Mouse (Mus musculus) spleen, postnatal 14 days (tissue): ENCODE results near the gene Mapk10.

Experiments used
- DNase-seq, 2 experiments: peaks; one replicate each; pipeline ENCODE4 v3.0.0; 2021 to 2022; ENCODE audit warnings: low spot score in 2 of 2

Mapk10 gene

DNA sequence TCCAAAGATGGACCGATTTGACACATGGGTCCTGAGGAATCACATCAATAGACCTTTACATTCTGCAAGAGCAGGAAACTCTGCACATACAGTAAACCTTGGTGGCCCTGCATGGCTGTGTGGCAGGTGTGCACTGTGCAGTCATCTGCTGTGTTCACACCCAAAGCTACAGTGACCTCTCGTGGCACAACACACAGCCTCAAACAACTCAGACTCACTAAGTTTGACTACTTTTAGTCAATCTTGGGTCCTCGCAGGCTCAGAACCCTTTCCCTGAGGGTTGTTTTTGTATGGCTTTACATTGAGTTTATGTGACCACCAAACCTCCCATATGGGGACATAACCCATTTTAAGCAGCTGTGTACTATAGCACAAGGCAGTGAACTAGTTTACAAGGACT lies 47.1 kb downstream of the Mapk10 start:
- DNase-seq: no peak

DNA sequence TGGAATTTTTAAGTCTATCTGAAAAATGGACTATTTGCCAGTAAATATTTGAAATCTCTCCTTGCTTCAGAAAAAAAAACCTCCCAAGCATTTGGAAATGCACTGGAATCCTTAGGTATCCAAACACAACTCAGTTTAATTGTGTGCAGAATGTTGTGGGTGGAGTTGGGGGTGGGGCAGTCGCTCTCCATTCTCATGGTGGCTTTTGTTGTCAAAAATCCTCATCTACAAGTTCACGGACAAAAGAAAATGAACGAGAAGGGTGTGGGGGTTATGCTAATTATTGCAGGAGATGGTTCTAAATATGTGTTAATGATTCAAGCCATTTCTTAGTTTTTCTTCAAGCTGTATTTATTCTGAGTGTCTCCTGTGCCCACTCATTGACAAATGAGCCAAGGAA lies 49.6 kb downstream of the Mapk10 start:
- no peak for DNase-seq

DNA sequence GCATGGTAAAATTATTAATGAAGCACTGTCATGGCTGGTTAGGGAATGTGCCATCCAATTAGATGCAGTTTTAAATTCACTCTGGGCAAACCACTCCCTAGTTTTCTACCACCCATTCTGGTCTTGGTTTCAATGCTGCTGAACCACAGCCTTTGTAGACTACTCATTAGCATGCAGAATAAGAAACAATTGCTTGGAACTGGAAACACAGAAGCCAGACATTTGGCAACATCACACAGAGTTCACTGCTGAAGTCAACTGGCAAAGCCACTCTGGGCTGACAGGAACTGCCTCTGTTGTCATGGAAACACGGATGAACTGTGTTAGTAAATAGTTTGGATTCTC lies 50.0 kb downstream of the Mapk10 start:
- DNase-seq: no peak

DNA sequence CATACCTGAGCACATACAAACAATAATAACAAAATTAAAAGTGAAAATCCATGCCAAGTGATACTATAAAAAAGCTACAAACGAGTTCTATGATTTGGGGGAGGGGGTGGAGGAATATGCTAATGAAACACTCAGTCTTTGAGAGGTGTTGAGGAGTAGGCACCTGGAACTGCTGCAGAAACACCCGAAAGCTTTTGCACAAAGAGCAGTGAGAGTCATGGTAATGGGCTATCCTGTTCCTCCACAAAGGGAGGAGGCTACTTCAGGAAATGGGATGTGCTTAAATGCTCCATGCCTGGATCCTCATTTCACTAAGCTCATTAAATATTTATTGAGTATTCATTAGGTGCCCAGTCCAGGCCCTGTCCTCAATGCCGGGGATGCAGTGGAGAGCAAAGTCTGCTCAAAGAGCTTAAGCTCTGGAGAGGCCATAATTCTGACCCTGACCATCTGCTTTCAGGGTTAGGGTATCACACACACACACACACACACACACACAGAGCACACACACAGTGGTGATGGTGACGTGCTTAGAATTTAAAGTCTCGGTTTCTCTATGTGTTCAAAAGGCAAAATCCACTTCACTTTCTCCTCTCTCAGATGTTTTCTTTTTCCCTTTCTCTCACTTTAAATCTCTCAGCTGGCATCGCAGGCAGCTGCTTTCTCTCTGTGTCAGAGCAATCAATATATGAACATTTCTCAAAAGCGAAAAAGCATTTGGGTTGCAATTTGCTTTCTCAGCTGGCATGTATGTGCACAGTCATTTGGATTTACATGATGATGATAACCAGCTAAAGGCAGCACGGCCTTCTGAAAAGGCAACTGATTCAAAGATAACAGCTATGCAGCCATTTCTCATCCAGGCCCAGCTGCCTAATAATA lies 50.6 kb downstream of the Mapk10 start:
- no peak for DNase-seq

DNA sequence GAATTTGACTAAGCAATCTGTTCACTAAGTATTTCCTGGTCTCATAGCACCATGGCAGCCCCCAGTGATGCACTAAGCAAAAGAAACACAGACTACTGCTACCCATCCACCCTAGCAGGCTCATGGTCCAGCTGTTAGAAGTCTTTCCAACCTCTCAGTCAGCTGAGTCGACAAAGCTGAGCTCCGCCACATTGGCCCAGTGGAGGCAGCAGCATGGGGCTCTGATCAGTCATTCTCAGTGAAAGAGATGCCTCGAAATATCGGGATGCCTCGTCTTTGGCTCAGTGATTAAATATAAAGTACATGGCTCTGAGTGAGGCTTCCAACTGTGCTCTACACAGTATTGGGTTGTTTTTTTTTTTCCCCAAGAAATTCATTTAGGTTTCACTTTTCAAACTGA lies 70.2 kb downstream of the Mapk10 start:
- no peak for DNase-seq

DNA sequence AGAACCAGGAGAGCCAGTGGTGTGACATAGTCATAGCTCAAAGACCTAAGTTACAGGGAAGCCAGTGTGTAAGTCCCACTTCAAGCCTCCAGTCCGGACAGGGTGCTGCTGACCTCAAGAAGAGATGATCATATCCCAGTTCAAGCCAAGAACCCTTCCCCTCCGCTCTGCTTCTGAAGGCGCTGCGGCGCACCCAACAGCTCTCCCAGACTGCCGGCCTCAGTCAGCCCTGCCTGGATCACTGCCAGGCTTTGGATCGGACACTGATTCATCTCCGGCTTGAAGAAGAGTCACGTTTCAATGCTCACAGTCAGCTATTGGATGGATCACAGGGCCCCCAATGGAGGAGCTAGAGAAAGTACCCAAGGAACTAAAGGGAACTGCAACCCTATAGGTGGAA lies 76.3 kb downstream of the Mapk10 start:
- DNase-seq: no peak

DNA sequence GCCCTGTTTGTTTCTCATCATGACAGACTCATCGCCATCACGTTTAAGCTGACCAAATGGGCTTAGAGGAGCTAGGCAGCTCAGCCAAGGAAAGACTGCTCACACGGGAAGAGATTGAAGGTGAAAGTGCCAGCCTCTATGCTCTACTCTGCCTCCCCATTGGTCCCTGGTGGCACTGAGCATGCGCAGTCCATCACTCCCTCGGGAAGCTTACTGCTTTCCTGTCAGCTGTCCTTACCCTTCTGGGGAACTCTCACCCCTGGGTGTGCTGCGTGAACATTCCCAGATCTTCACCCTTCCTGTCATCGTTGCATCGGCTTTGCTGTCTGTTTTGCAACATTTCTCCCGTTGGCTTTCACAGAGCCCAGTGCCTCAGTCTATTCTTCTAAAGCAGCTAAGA lies 77.5 kb downstream of the Mapk10 start:
- DNase-seq: no peak

DNA sequence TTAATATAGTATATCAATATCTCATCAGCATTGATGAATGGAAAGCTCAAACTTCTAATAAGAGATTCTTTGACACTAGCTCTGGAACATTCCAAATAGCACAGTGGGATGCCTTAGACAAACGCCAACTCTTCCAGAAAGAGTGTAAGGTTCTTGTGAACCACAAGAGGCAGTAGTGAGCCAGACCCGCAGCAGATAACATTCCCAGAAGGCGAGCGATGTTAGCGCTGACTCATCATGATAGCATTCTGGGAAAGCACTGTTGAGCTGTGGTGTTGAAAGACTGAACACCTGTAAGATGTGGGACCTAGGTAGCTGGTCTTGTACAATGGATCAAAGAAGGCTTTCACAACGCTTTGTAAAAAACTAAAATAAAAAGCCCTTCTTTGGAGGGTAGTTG lies 78.3 kb downstream of the Mapk10 start:
- no peak for DNase-seq

DNA sequence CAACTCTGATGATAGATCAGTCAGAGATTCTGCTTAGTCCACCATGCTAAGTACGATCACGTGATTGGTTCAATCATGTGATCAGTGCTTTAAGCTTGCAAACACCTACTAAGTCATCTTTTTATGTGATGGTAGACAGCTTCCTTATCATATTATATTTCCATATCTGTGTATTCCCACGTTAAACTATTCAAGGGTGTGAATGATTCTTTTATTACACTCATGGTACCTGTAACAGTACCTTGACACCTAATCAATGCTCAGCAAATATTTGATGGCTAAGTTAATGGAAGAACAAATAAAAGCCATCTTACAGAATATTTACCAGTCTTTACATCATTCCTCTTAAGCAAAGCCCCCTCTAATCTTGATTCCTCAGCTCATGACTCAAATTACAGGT lies 91.5 kb downstream of the Mapk10 start:
- DNase-seq: no peak

DNA sequence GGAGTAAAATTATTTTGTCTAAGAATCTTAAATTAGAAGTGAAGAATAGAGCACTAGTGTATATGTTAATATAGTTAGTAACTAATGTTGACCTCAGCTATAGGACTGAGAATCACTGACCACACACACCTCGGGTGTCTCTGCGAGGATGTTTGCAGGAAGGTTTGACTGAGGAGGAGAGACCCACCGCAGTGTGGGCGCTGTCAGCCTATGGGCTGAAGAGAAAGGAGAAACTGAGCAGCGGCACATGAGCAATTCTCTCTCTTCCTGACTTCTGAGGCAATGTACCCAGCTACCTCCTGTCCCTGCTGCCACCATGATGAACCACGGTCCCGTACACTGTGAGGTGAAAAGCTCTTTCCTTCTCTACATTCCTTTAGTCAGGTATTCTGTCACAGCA lies 95.6 kb downstream of the Mapk10 start:
- DNase-seq: no peak

DNA sequence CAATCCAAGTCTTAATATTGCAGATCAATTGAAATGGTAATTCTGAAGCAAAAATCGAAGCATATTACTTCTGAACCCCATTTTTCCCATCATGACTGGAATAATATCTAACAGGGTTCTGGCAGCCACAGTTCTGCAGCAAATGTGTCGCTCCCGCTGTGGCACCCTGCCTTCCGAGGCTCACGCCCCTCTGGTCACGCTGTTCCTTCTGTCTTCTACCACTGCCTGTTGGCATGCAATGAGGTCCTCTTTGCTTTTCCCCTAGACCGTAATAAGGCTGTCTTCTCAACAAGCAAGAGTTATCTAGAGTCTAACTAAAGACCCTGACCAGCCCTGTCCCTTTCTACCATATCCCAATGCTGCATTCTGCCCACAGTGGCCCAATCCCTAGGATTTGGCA lies 98.7 kb downstream of the Mapk10 start:
- DNase-seq: no peak

DNA sequence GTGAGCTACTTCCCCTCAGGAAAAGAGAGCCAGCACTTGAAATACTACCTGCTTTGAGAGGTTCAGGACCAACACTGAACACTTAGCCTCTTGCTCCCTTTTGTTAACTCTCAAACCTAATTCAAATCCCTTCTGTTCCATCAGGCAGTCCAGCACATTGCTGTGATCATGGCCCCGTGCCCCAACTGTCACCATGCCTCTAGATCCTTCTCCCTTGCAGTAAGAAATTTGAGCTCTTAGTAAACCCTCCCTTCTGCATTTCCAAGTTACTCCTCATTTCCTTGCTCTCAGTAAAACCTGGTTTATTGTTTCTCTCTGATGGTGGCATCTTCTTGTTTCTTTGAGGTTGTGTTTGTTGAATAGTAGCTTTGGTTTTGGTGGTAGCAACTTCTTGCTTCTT lies 101.7 kb downstream of the Mapk10 start:
- DNase-seq: no peak

DNA sequence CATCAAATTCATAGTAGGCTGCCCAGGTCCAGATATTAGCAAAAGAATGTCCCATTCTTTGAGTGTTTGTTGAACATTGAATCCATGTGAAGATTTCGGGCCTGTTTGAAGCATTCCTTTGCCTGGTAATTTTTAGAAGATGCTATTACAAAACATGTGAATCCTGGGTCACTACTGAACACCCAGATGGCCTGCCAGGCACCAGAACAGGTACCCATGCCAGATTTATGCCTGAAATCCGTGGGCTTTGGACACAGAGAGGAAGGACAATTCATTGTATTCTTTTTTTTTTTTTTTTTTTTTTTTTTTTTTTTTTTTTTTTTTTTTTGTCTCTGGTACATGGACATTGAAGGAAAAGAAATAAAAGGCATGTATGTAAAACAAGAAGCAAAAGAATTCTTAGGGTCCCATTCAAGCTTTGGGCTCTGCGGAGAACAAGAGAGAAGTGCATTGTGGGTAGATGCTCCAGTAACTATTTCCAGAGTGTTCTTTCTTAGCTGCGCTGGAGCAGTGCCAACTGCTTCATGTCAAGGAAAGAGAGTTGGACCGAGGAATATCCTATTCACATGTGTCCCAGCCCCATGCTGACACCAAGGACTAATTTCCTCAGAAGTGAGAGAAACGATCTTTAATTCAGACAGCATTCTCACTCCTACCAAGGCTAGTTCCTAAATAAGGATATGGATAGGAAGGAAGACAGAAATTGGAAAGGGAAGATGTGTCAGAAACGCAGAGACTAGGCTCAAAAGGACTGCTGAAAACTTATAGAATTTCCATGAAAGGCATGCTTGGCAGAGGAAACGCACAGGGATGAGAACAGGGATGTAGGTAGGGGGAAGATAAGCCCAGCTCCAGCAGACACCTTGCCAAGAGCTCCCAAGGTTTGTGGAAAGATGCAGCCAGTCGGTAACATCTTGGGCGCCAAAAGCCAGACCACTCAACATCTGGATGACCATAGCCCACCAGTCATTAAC lies 105.4 kb downstream of the Mapk10 start:
- DNase-seq: no peak

DNA sequence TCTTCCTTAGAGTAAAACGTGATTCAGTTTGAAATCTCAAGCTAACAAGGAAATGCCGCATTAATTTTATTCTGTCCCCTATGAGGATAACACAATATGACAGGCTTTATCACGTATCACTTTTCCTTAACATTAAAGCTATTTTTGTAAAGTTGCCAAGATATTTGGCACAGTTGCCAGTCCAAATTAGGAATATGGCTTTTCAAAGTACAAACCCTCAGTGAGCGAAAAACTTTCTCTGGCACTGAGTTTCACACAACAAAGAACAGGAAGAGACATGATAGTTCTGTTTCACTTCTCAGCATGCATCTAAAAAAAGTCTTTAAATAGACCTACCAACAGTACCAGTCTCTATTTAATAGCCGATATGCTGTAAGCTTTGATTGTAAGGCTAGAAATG lies 107.1 kb downstream of the Mapk10 start:
- no peak for DNase-seq

DNA sequence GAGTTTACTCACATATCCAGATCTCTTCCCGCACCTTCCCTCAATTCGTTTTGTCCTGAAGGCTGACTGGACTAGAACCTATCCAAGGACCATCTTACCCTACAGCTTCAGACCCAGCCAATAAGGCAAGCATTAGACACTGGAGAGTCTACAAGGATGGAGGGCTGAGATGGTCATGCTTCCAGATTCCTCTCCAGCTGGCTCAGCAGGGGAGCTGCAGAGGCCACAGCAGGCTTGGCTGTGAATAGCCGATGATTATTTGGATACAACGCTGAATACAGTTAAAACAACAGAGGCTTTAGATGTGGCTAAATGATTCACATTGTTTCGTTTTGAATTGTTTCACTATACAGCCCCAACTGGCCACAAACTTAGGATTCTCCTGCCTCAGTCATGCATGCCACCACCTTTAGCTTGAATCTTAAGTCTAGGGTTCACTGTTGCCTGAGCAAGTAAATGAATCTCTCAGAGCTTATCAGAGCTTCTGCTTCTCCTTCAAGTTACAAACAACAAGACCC lies 108.2 kb downstream of the Mapk10 start:
- no peak for DNase-seq

DNA sequence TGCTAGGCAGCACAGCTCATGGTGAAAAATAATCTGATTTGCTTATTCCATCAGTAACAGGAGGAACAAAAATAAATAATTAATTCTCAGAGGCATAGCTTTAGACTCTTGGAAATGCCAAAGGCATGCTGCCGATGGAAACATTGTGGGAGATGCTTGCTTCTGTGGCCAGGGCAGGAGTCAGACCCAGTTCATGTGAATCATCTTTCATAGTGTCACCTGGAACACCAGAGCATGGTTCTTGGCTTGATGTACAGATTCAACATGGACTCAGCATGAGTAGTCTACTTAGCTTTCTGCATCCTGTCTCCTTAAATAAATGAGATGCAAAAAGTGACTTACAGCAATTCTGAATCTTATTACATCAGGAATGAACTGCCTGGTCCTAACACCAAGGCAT lies 109.0 kb downstream of the Mapk10 start:
- no peak for DNase-seq

DNA sequence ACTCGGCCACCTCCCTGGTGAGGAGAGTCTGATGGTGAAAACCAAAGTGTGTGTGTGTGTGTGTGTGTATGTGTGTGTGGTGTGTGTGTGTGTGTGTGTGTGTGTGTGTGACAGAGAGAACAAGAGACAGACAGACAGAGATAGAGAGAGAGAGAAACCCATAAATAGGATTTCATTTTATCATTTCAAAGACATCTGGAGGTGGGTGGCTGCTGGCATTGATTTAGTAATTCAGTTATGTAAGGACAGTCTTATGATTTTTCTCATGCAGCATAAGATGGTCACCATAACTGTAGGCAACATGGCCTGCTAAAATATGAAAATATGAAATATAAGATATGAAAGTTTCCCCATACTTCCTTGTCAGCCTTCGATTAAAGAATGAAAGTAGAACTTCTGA lies 117.0 kb downstream of the Mapk10 start:
- no peak for DNase-seq

DNA sequence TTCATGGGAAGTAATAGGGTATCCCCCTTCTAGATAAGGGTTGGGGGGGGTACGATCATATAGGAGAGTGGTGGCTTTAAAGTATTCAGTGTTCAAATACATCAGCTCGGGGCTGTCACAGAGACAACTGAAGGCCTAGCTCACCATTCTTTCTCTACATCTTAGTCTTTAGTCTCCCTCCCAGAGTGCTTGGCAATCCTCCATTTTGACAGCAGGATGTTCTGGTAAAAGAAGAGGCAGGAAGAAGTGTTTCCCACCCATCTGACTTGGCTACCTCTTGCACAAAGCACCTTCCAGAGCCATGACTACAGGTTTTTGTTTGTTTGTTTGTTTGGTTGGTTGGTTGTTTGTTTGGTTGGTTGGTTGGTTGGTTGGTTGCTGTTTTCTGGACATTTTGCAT lies 125.3 kb downstream of the Mapk10 start:
- no peak for DNase-seq

DNA sequence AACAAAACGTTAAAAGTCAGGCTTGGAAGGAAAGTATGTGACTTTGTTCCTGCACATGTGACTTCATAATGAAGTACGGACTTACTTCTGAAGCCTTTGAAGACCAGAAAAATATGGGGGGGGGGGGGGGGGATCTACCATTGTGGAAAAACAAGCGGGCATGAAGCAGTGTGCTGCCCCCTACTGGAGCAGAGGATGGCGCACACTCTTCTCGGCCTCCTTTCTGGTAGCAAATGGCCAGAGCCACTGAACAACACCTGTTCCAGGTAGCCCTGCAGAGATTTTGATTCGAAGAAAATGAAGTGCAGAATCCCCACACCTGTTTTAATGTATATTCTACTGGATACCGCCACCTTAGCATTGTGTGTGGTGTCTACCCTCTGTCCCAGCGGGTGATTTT lies 135.7 kb downstream of the Mapk10 start:
- no peak for DNase-seq

DNA sequence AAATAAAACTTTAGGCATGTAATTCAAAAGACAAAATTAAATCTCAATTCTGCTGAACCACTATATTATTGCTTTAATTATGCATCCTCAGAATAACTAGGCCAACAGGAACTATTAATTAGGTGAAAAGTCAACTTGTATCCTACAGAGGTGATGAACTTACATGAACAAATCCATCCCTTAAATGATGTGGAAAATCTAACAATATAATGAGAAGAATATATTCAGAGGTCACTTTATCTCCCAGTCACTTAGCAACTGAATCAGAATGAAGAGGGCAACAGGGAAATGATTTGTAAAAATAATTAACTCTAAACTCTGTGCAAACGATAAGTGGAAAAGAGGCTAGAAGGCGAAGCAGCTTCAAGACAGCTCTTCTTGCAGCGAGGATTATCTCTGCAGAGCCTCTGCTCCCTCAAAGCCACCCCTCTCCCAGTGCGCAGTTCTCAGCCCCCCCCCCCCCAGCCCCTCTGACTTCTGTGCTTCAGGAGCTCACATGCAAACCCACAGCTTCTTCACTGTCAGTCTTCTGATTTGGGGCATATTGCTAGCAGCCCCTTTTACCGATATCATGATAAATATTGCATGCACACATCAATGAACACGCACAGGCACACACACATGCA lies 138.8 kb downstream of the Mapk10 start:
- DNase-seq: no peak

DNA sequence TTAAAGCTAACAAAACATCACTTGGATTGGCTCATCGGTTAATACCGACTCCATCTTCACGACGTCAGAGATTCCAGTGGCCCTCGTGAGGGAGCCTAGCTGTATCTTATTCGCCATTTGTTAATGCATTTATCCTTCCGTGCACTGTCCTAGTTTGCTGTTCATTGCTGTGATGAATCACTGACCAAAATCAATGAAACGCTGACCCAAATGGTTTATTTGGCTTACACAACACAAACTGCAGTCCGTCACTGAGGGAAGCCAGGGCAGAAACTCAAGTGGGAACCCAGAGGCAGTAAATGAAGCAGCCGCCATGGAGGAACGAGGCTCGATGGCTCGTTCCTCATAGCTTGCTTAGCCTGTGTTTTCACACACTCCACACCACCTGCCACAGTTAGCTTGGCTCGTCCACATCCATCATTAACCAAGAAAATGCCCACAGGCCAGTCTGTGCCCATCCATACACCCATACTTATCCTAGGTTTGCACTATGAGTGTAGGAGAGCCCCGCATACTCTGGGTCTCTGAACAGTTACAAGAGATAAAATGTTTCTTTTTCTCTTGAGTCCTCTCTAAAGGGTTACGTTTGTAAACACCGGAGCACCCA lies 140.0 kb downstream of the Mapk10 start:
- no peak for DNase-seq
